Mouse (Mus musculus) kidney, adult 2 months (tissue): ENCODE measurements around the gene Mbd3. TPM values are rescaled to one million over a fixed set of nuclear protein-coding genes. Genes with fewer than 3 reads are reported as not detected.

ENCODE experiments used
- DNase-seq: peaks from one replicate; pipeline ENCODE4 v3.0.0; 2021
- H3K27ac ChIP-seq: fragments of 200-500 bp; 2 replicates; pipeline ENCODE4 v1.5.1; 2012; ENCODE audit warnings: low read depth, low read length, control low read depth, inconsistent platforms; ENCODE audit not compliant: insufficient read depth
- H3K27me3 ChIP-seq: fragments of 200-500 bp; replicated peaks from 2 replicates; pipeline ENCODE4 v1.6.1; 2012; ENCODE audit warnings: mild to moderate bottlenecking, moderate library complexity, low read length, inconsistent platforms; ENCODE audit not compliant: control insufficient read depth, insufficient read depth
- H3K36me3 ChIP-seq: fragments of 200-500 bp; 2 replicates; pipeline ENCODE4 v1.6.1; 2012; ENCODE audit warnings: mild to moderate bottlenecking, moderate library complexity, low read length, inconsistent platforms; ENCODE audit not compliant: control insufficient read depth, insufficient read depth
- H3K4me1 ChIP-seq: fragments of 200-500 bp; 2 replicates; pipeline ENCODE4 v1.6.1; 2011; ENCODE audit warnings: low read length; ENCODE audit not compliant: control insufficient read depth, insufficient read depth
- H3K4me3 ChIP-seq: fragments of 200-500 bp; 2 replicates; pipeline ENCODE4 v1.5.1; 2011; ENCODE audit warnings: mild to moderate bottlenecking, low read depth, low read length, control low read depth; ENCODE audit not compliant: insufficient read depth
- CTCF ChIP-seq: fragments of 200-500 bp; conservative IDR thresholded peaks from 2 replicates; pipeline ENCODE4 v1.5.1; 2011; ENCODE audit warnings: low read depth, mild to moderate bottlenecking, control low read depth, low read length, moderate library complexity, mixed read lengths; ENCODE audit not compliant: insufficient read depth, insufficient read length
- POLR2A ChIP-seq: fragments of 200-500 bp; IDR thresholded peaks from one replicate; pipeline ENCODE4 v1.6.1; 2011; ENCODE audit warnings: low read depth, low read length, control low read depth
- WGBS: fragments of 180-500 bp; shearing (Covaris S2); methylation state at CpG from one replicate; pipeline ENCODE4 v1.1.7; 2018; 5-methylcytosine and 5-hydroxymethylcytosine counted together
- polyA plus RNA-seq: library from polyadenylated mRNA; depleted of rRNA; stranded (reverse); fragments of >200 nt; gene quantifications from 2 replicates; pipeline ENCODE4 v1.2.3, GENCODE M21; 2012

The Mbd3 gene
- polyA plus RNA-seq, 1 experiment: 143 TPM

- no peak for DNase-seq
- H3K36me3 ChIP-seq: no peaks in the 10 kb centered on the region
- no peak overlapping the region for H3K27ac ChIP-seq
- H3K4me3 ChIP-seq: no peak overlapping the region
- no peaks in the 10 kb centered on the region for H3K27me3 ChIP-seq
- WGBS: 3% methylated on average over 34 of the region's 34 CpGs
- TF ChIP-seq CTCF: no peak
- TF ChIP-seq POLR2A: no peak
- no peaks in the 10 kb centered on the region for H3K4me1 ChIP-seq
Measured at GRCm38 (mm10) chr10:80356737-80357136, 42.6 kb downstream of the Mbd3 start.

- no peaks in the 10 kb centered on the region for H3K27me3 ChIP-seq
- H3K27ac ChIP-seq: no peak within 1 kb of the TSS
- WGBS: 2% methylated on average over 53 of the region's 53 CpGs
- H3K36me3 ChIP-seq: no peaks in the 10 kb centered on the region
- no peaks in the 10 kb centered on the region for H3K4me1 ChIP-seq
- no peak within 1 kb of the TSS for H3K4me3 ChIP-seq
- TF ChIP-seq CTCF (no peak), POLR2A (no peak)
- DNase-seq: no peak
Measured at GRCm38 (mm10) chr10:80356001-80356682, 43.2 kb downstream of the Mbd3 start, which contains the start of gene Plk5. Gene Plk5 (plus strand): TSS chr10:80356459.

GRCm38 (mm10) chr10:80355431-80355830, 43.9 kb downstream of the Mbd3 start:
- Histone ChIP-seq H3K4me3 (no peak overlapping the region), H3K4me1 (no peaks in the 10 kb centered on the region), H3K36me3 (no peaks in the 10 kb centered on the region), H3K27me3 (no peaks in the 10 kb centered on the region), H3K27ac (no peak overlapping the region)
- TF ChIP-seq CTCF (no peak), POLR2A (no peak)
- 19% methylated on average over 9 of the region's 9 CpGs for WGBS
- DNase-seq: no peak

- H3K27ac ChIP-seq: no peak overlapping the region
- WGBS: 54% methylated on average over 8 of the region's 8 CpGs
- DNase-seq: no peak
- no peak overlapping the region for H3K4me3 ChIP-seq
- H3K4me1 ChIP-seq: no peaks in the 10 kb centered on the region
- H3K27me3 ChIP-seq: no peaks in the 10 kb centered on the region
- H3K36me3 ChIP-seq: no peaks in the 10 kb centered on the region
- TF ChIP-seq POLR2A (no peak), CTCF (no peak)
Measured at GRCm38 (mm10) chr10:80352727-80353126, 46.6 kb downstream of the Mbd3 start.

GRCm38 (mm10) chr10:80351896-80352295, 47.5 kb downstream of the Mbd3 start:
- Histone ChIP-seq H3K4me1 (no peaks in the 10 kb centered on the region), H3K27ac (no peak overlapping the region), H3K4me3 (no peak overlapping the region), H3K27me3 (no peaks in the 10 kb centered on the region), H3K36me3 (no peaks in the 10 kb centered on the region)
- peak; percentile 90 for DNase-seq
- 28% methylated on average over 11 of the region's 11 CpGs for WGBS
- TF ChIP-seq POLR2A: no peak
- no peak for TF ChIP-seq CTCF

- Histone ChIP-seq H3K4me1 (no peaks in the 10 kb centered on the region), H3K36me3 (no peaks in the 10 kb centered on the region), H3K27ac (no peak overlapping the region), H3K27me3 (no peaks in the 10 kb centered on the region), H3K4me3 (no peak overlapping the region)
- TF ChIP-seq CTCF: peak; percentile 96
- TF ChIP-seq POLR2A: no peak
- peak; percentile 88 for DNase-seq
- 5% methylated on average over 7 of the region's 7 CpGs for WGBS
Measured at GRCm38 (mm10) chr10:80350292-80350691, 49.1 kb downstream of the Mbd3 start.

- Histone ChIP-seq H3K4me1 (peaks cover 3% of the 10 kb centered on the region; the same call in 1 of the 2 replicates), H3K27ac (no peak overlapping the region), H3K36me3 (no peaks in the 10 kb centered on the region), H3K4me3 (no peak overlapping the region), H3K27me3 (no peaks in the 10 kb centered on the region)
- 32% methylated on average over 26 of the region's 26 CpGs for whole genome bisulfite sequencing
- DNase-seq: no peak
- no peak for TF ChIP-seq CTCF
- no peak for TF ChIP-seq POLR2A
Measured at GRCm38 (mm10) chr10:80348981-80349380, 50.4 kb downstream of the Mbd3 start.
